ENCODE assay signal across 8 mouse cellular contexts in genomic region chr12:52910819-52911218, GRCm38 (mm10).
DNase-seq lines count a peak whose midpoint lies in the region; ATAC-seq and TF ChIP-seq lines count a peak whose summit lies in the region.

No protein-coding gene starts in this region.

- 21% methylated on average over 8 of the region's 8 CpGs for WGBS in forebrain, embryonic 16.5 days
- 24% methylated on average over 8 of the region's 8 CpGs for WGBS in liver, postnatal 0 days (ENCODE audit: insufficient replicate concordance)

- ATAC-seq in CD4-positive, CD25-positive, alpha-beta regulatory T cell, adult 4 months = peak; percentile 64
- ATAC-seq in forebrain, embryonic 16.5 days = peak; percentile 54; the same call in 1 of the 2 replicates
- no peak for ATAC-seq in liver, postnatal 0 days
- no peak for ATAC-seq in erythroid progenitor cell, adult 5-6 weeks (replicated peaks; ENCODE audit: low FRiP score, poor library complexity, severe bottlenecking)

- no peak overlapping the region for H3K4me2 ChIP-seq in forebrain, embryonic 16.5 days (ENCODE audit: low read length)
- no peak overlapping the region for H3K4me2 ChIP-seq in liver, postnatal 0 days (ENCODE audit: low read depth, low read length)

- no peak for TF ChIP-seq EP300 in liver, postnatal 0 days (IDR thresholded peaks at IDR 0.05; ENCODE audit: low read depth)

- H3K36me3 ChIP-seq in forebrain, embryonic 16.5 days (ENCODE audit: control insufficient read depth, insufficient read depth) = no peaks in the 10 kb centered on the region
- H3K36me3 ChIP-seq in liver, postnatal 0 days (replicated peaks; ENCODE audit: insufficient read depth, low read length) = no peaks in the 10 kb centered on the region

- H3K9ac ChIP-seq in forebrain, embryonic 16.5 days (replicated peaks; ENCODE audit: low read depth, low read length) = no peak overlapping the region
- H3K9ac ChIP-seq in liver, postnatal 0 days (replicated peaks) = no peak overlapping the region

- peak; percentile 72 for DNase-seq in 416B (ENCODE audit: low read depth)
- peak; percentile 22 for DNase-seq in brain, embryonic 18.5 days (ENCODE audit: low read depth, low spot score)
- DNase-seq in kidney, postnatal 36 days = peak; percentile 54 to 87
- peak; percentile 77 for DNase-seq in liver, postnatal 0 days
- DNase-seq in right cerebral cortex, adult 2 months (ENCODE audit: low spot score in 2 of 2) = peak; percentile 82 to 86

- H3K9me3 ChIP-seq in forebrain, embryonic 16.5 days (ENCODE audit: control insufficient read depth, low read length) = no peaks in the 10 kb centered on the region
- H3K9me3 ChIP-seq in liver, postnatal 0 days (ENCODE audit: low read length) = no peaks in the 10 kb centered on the region

- H3K4me3 ChIP-seq in forebrain, embryonic 16.5 days (replicated peaks; ENCODE audit: low read length) = no peak overlapping the region
- no peak overlapping the region for H3K4me3 ChIP-seq in liver, postnatal 0 days (ENCODE audit: low read depth, low read length)

- peak; percentile 91 for TF ChIP-seq CTCF in liver, postnatal 0 days (IDR thresholded peaks at IDR 0.05; ENCODE audit: low read depth)

- H3K4me1 ChIP-seq in forebrain, embryonic 16.5 days (replicated peaks; ENCODE audit: control insufficient read depth, insufficient read depth, low read length) = no peaks in the 10 kb centered on the region
- no peaks in the 10 kb centered on the region for H3K4me1 ChIP-seq in liver, postnatal 0 days (ENCODE audit: insufficient read depth)

- H3K27me3 ChIP-seq in forebrain, embryonic 16.5 days (replicated peaks; ENCODE audit: control insufficient read depth, insufficient read depth, low read length) = no peaks in the 10 kb centered on the region
- no peaks in the 10 kb centered on the region for H3K27me3 ChIP-seq in liver, postnatal 0 days (ENCODE audit: insufficient read depth, low read length)

- no peak overlapping the region for H3K27ac ChIP-seq in forebrain, embryonic 16.5 days (ENCODE audit: low read length)
- no peak overlapping the region for H3K27ac ChIP-seq in liver, postnatal 0 days (ENCODE audit: low read depth)

Comparison
In these comparisons a context has a peak if more than half of its experiments do, and no peak if none do; other contexts are left out.
1. DNase-seq: peak in every context shown above with its lines; median percentile 84 in right cerebral cortex, adult 2 months; 77 in liver, postnatal 0 days; 72 in 416B; 70 in kidney, postnatal 36 days; 22 in brain, embryonic 18.5 days.
2. ATAC-seq: peak in CD4-positive, CD25-positive, alpha-beta regulatory T cell, adult 4 months (single experiment) and forebrain, embryonic 16.5 days (single experiment); none in liver, postnatal 0 days (single experiment) and erythroid progenitor cell, adult 5-6 weeks (single experiment).